Mouse (Mus musculus): ENCODE measurements at regions not wholly inside any gene's neighbourhood (a gene's known extent, or its start where the extent isn't known, plus 50 kb on each side); places are given as distances from the start of the nearest gene placed in this dataset.
A peak's percentile ranks its signal among the peaks of the same experiment; 100 is the strongest.

DNA sequence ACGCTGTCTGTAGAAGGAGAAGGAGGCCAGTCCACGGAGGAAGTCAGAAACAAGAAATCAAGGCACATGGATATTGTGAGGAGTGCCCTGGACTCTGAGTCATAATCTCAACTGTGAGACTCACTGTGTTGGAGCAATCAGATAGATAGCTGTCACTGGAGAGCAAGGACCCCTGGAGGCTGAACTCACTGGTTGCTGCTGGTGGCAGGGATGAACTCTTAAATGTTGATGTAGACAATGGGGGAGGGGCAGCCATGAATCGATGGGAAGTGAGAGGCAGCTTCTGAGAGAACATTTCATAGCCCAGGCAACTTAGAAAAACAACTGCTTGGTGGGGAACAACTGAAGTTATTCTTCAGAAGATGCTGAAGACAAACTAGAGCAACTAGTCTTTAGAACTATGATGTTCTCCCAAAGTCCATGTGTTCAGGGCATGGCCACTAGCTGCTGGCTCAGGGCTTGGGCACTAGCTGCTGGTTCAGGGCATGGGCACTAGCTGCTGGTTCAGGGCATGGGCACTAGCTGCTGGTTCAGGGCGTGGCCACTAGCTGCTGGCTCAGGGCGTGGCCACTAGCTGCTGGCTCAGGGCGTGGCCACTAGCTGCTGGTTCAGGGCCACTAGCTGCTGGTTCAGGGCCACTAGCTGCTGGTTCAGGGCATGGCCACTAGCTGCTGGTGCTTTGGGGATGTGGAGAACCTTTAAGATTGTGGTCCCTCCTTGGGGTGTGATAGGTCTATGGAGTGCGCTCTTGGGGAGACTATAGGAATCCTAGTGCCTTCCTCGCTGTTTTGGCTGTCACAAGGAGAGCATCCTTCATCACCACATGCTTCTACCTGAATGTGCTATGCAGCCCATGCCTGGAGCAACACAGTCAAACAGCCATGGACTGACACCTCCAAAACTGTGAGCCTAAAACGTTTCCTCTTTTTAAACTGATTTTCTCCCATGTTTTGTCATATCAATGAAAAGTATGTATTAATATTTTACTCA is 905.7 kb upstream of the Car8 start:
- no peaks in the 10 kb centered on the region for H3K9me3 ChIP-seq
- no peak overlapping the region for H3K4me3 ChIP-seq
- H3K9ac ChIP-seq, result no peak overlapping the region
- H3K27me3 ChIP-seq, result no peaks in the 10 kb centered on the region
- no peak for ATAC-seq (ENCODE audit: low FRiP score, low read depth)
- H3K4me1 ChIP-seq (replicated peaks), result peaks cover 7% of the 10 kb centered on the region
- WGBS, result 87% methylated on average over 9 of the region's 9 CpGs
- H3K36me3 ChIP-seq, result no peaks in the 10 kb centered on the region
- H3K27ac ChIP-seq (replicated peaks), result no peak overlapping the region
- H3K4me2 ChIP-seq, result no peak overlapping the region

DNA sequence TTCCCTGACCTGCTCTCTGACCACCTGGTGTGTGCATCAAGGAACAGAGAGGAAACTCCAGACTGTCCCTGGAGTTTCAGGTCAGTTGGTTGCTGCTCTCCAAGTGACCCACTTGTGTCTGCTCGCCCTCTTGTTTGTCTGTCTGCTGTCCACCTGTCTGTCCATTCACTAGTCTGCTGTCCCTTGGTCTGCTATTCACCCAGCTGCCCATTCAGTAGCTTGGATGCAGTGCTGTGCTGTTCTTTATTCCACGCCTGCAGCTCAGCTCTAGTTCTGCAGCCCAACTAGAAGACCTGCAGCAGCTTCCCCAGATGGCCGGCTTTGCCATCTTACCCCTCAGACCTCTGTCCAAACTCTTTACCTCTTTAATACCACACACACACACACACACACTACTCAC is 904.2 kb upstream of the Car8 start:
- H3K4me3 ChIP-seq, result no peak overlapping the region
- H3K9me3 ChIP-seq, result no peaks in the 10 kb centered on the region
- no peaks in the 10 kb centered on the region for H3K36me3 ChIP-seq
- no peak overlapping the region for H3K27ac ChIP-seq (replicated peaks)
- ATAC-seq (ENCODE audit: low FRiP score, low read depth), result no peak
- no peak overlapping the region for H3K9ac ChIP-seq
- no peaks in the 10 kb centered on the region for H3K27me3 ChIP-seq
- H3K4me2 ChIP-seq, result no peak overlapping the region
- peaks cover 7% of the 10 kb centered on the region for H3K4me1 ChIP-seq (replicated peaks)
- WGBS, result 92% methylated on average over 3 of the region's 3 CpGs

DNA sequence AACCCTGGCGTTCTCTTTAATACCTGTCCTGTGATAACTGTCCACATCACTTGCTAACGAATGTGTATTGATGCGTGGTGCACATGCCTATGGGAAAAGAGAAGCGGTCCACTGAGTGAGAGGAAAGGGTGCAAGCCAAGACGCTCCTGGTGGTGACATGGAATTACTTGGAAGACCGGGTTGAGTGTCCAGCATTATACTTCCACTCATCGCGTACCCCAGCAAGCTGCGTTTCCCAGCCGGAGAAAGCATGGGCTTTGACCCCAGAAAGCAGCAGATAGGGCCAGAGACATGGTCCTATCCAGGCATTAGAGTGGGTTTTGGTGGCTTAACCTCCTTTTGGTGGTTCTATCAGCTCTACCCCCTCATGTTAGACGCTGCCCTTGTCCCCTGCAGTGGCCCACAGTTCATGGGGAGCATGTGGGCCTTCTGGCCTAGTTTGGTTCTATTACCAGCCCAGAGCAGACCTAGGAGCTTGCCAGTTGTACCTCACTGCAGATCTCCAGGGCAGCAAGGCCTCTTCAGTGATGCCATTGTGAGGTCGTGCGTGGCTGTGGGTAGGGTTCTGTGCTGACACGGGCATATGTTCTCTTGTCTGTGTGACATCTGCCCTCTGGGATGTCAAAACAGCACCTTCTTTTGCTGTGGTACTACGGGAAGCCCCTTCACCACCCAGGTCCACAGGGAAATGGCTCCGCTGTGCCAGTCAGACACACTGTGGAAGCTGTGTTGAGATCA is 903.3 kb upstream of the Car8 start:
- ATAC-seq (ENCODE audit: low FRiP score, low read depth), result no peak
- no peak overlapping the region for H3K9ac ChIP-seq
- H3K4me1 ChIP-seq (replicated peaks), result 0 out of 2 replicates have a peak, but pooled peaks cover under 1% of the 10 kb centered on the region
- 86% methylated on average over 16 of the region's 16 CpGs for WGBS
- H3K9me3 ChIP-seq, result no peaks in the 10 kb centered on the region
- no peaks in the 10 kb centered on the region for H3K27me3 ChIP-seq
- H3K27ac ChIP-seq (replicated peaks), result no peak overlapping the region
- no peak overlapping the region for H3K4me2 ChIP-seq
- H3K4me3 ChIP-seq, result no peak overlapping the region
- no peaks in the 10 kb centered on the region for H3K36me3 ChIP-seq

DNA sequence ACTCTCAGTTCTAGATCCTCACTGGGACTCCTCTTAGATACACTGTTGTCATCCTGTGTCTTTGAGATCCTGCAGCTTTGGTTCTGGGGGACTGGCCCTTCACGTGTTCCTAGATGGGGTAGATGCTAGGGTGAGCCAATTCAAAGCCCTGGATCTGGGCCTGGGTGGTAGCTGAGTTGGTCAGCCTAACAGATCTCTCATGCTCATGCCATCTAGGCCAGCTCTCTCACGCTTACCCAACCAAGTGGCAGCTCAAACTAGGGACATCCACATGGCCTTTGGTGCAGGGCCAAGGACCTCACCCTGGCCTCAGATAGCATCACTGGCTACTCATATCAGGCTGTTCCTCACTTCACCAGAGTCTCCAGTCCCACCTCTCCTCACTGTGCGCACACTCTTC is 901.9 kb upstream of the Car8 start:
- no peak overlapping the region for H3K4me3 ChIP-seq
- H3K4me2 ChIP-seq, result no peak overlapping the region
- no peaks in the 10 kb centered on the region for H3K36me3 ChIP-seq
- no peak overlapping the region for H3K9ac ChIP-seq
- H3K27ac ChIP-seq (replicated peaks), result no peak overlapping the region
- WGBS, result 89% methylated on average over 3 of the region's 3 CpGs
- H3K27me3 ChIP-seq, result no peaks in the 10 kb centered on the region
- no peaks in the 10 kb centered on the region for H3K9me3 ChIP-seq
- ATAC-seq (ENCODE audit: low FRiP score, low read depth), result no peak
- peaks cover 13% of the 10 kb centered on the region for H3K4me1 ChIP-seq (replicated peaks)

DNA sequence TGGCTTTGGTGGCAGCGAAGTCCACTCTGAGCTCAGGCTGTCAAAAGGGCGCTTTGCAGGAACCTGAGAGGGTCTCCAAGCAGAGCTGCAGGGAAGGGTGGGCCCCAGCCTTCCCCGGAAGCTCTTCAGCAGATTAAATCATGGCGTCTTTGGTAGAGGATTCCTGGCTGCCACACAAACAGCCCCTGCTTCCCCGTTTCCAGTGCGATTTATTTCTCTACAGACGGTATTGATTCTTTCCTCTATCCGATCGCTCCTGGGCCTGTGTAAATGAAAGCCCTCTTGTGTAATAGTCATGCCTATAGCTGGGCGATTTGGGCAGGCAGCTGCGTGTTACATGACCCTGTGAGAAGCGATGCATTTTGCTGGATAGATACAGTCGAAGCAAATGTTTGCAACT is 897.8 kb upstream of the Car8 start:
- Histone ChIP-seq H3K27me3 (no peaks in the 10 kb centered on the region), H3K9ac (peak overlapping the region; percentile 17; the same call in 1 of the 2 replicates), H3K4me2 (peak overlapping the region; percentile 47), H3K27ac (replicated peaks) (peak overlapping the region; percentile 69), H3K9me3 (no peaks in the 10 kb centered on the region), H3K36me3 (no peaks in the 10 kb centered on the region), H3K4me3 (no peak overlapping the region), H3K4me1 (replicated peaks) (peaks cover 18% of the 10 kb centered on the region)
- no peak for ATAC-seq (ENCODE audit: low FRiP score, low read depth)
- 47% methylated on average over 13 of the region's 13 CpGs for WGBS

DNA sequence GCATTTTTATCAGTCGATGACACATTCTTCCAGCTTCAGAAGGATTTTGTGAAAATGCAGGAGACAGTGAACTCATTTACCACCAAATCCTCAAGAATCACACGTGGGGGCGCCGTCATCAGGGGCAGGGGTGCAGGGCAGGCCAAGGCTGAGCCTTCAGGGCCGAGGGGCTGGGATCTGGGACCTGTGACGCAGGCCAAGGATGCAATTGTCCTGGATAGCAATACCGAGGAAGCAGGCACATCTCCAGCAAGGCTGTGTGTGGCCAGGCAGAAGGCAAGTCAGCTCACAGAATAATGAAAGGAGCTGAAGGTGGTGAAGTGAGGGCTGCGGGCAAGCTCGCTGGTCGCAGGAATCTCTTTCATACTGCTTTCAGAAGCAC is 897.3 kb upstream of the Car8 start:
- WGBS, result 5% methylated on average over 10 of the region's 10 CpGs
- peaks cover 18% of the 10 kb centered on the region for H3K4me1 ChIP-seq (replicated peaks)
- H3K27ac ChIP-seq (replicated peaks), result peak overlapping the region; percentile 69
- peak; percentile 84 for ATAC-seq (ENCODE audit: low FRiP score, low read depth)
- H3K9me3 ChIP-seq, result no peaks in the 10 kb centered on the region
- peak overlapping the region; percentile 17 for H3K9ac ChIP-seq
- H3K27me3 ChIP-seq, result no peaks in the 10 kb centered on the region
- peak overlapping the region; percentile 47 for H3K4me2 ChIP-seq
- H3K4me3 ChIP-seq, result peak overlapping the region; percentile 19
- no peaks in the 10 kb centered on the region for H3K36me3 ChIP-seq

DNA sequence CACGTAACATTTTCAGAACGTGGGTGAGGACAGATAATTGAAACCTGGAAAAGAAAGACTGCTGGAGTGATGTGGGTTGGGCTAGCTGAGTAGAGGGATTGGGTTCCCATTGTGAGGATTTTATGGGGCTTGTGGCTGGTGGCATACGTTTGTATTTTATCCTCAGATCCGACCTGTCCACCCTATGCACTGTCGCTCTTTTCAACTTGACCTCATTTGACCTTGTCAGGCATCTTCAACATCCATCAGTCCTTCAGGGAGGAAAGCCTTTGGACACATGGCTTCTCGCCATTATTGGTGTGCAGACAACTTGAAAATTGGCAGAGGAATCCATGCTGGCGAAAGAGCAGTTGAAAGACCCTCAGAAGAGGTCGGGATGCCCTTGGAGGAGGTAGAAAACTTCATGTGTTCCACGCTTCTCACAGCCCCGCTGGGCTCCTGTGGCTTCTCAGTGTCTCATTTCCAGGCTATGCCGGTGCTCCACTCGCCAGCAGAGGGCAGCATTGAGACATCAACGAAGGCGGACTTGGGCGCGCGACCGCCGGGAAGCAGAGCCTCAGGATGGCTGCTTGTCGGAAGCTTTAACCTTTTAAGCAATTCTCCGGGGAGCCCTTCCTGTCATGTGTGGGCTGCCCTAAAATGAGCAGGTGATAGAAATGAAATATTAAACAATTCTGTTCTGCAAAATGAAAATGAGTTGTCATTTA is 896.8 kb upstream of the Car8 start:
- H3K27me3 ChIP-seq, result no peaks in the 10 kb centered on the region
- H3K27ac ChIP-seq (replicated peaks), result peak overlapping the region; percentile 69
- peak overlapping the region; percentile 17 for H3K9ac ChIP-seq
- peak overlapping the region; percentile 19 for H3K4me3 ChIP-seq
- peak; percentile 92 for ATAC-seq (ENCODE audit: low FRiP score, low read depth)
- no peaks in the 10 kb centered on the region for H3K36me3 ChIP-seq
- no peaks in the 10 kb centered on the region for H3K9me3 ChIP-seq
- 10% methylated on average over 21 of the region's 21 CpGs for WGBS
- peaks cover 18% of the 10 kb centered on the region for H3K4me1 ChIP-seq (replicated peaks)
- H3K4me2 ChIP-seq, result peak overlapping the region; percentile 47

DNA sequence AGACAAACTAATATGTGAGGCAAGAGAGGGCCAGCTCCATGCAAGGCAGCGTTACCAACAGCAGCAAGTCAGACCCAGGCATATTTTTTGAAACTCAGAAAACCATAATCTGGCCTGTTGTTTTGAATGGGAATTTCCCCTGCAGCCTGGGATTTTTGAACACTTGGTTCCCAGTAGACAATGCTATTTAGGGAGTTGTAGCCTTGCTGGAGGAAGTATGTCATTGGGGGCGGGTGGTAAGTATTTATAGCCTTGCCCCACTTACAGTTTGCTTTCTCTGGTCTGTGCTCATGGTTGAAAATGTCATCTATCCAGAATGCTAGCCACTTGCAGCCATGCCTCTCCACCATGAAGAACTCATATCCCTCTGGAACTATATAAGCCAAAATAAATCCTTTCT is 894.9 kb upstream of the Car8 start:
- no peak overlapping the region for H3K9ac ChIP-seq
- no peak overlapping the region for H3K4me3 ChIP-seq
- H3K27me3 ChIP-seq, result no peaks in the 10 kb centered on the region
- H3K27ac ChIP-seq (replicated peaks), result no peak overlapping the region
- no peaks in the 10 kb centered on the region for H3K36me3 ChIP-seq
- no peak for ATAC-seq (ENCODE audit: low FRiP score, low read depth)
- WGBS, result 84% methylated on average over 2 of the region's 2 CpGs
- peaks cover 18% of the 10 kb centered on the region for H3K4me1 ChIP-seq (replicated peaks)
- H3K9me3 ChIP-seq, result no peaks in the 10 kb centered on the region
- no peak overlapping the region for H3K4me2 ChIP-seq

DNA sequence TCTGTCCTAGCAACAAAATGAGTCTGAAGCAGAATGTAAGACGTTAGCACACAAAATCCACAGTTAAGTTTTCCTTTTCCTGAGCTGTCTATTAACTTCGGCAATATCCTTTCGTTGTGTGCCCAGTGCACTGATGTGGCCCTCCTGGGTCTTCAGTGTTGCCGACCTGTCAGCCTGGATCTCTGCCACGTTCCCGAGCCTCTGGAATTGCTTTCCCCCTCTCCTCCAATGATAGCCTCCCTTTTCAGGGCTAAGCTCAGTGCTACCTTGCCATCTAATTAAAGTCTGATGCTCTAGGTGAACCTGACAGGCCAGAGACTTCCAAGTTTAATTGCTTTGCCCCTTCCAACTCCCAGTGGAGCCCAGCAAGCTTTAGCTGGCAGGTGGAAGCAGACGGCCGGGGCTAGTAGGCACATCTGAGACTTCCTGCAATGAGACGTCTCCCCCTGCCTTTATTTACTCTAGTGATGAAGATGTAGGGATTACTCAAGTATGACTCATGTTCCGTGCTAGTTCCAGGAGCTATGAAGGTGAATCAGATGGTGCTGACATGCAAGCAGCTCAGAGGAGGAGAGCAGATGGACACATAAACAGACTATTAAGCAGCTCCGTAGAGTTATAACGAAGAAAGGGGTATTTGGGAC is 894.3 kb upstream of the Car8 start:
- Histone ChIP-seq H3K9ac (no peak overlapping the region), H3K27ac (replicated peaks) (no peak overlapping the region), H3K9me3 (no peaks in the 10 kb centered on the region), H3K4me1 (replicated peaks) (peaks cover 18% of the 10 kb centered on the region), H3K27me3 (no peaks in the 10 kb centered on the region), H3K36me3 (no peaks in the 10 kb centered on the region), H3K4me2 (no peak overlapping the region), H3K4me3 (no peak overlapping the region)
- WGBS, result 51% methylated on average over 12 of the region's 12 CpGs
- peak; percentile 16; the same call in 1 of the 2 replicates for ATAC-seq (ENCODE audit: low FRiP score, low read depth)

DNA sequence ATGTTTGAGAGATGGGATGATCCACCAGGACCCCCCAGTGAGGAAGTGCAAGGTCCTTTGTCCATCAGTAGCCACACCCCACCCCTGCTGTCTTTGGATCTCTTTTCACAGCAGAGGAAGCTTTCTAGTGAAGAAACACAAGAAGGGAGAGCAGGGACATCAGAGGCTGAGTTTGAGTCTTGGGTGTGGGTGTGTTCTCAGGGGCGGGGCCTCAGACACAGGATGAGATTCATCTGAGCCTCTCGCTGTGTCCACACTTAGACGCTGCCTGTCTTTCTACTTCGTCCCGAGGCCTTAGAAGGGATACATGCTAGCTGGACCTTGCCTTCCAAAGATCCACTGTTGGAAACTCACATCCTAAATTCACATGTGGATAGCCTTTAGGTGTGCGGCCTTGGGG is 893.5 kb upstream of the Car8 start:
- H3K9ac ChIP-seq, result no peak overlapping the region
- H3K4me3 ChIP-seq, result no peak overlapping the region
- no peaks in the 10 kb centered on the region for H3K27me3 ChIP-seq
- peaks cover 18% of the 10 kb centered on the region for H3K4me1 ChIP-seq (replicated peaks)
- WGBS, result 94% methylated on average over 6 of the region's 6 CpGs
- H3K27ac ChIP-seq (replicated peaks), result no peak overlapping the region
- no peak for ATAC-seq (ENCODE audit: low FRiP score, low read depth)
- H3K9me3 ChIP-seq, result no peaks in the 10 kb centered on the region
- H3K4me2 ChIP-seq, result no peak overlapping the region
- no peaks in the 10 kb centered on the region for H3K36me3 ChIP-seq

DNA sequence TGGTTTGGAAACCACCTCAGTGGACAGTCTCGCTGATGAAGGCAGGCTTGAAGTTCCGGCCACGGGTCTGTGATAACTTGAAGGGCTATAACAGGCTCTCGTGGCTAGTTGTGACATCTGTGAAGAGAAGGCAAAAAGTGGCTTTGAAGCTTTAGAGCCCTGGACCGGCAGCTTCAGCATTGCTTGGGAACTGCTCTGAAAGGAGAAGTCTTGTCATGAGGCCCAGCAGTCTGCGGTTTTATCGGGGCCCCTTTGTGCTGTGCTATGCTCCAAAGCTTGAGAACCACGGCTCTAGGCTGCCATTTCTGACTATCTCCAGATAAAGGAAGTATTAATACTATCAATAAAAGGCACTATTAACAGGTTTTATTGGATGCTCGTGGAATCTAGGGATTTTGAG is 892.8 kb upstream of the Car8 start:
- no peaks in the 10 kb centered on the region for H3K36me3 ChIP-seq
- no peaks in the 10 kb centered on the region for H3K9me3 ChIP-seq
- 84% methylated on average over 9 of the region's 9 CpGs for WGBS
- H3K4me3 ChIP-seq, result no peak overlapping the region
- H3K4me2 ChIP-seq, result no peak overlapping the region
- H3K4me1 ChIP-seq (replicated peaks), result peaks cover 13% of the 10 kb centered on the region
- H3K27me3 ChIP-seq, result no peaks in the 10 kb centered on the region
- ATAC-seq (ENCODE audit: low FRiP score, low read depth), result no peak
- H3K27ac ChIP-seq (replicated peaks), result no peak overlapping the region
- H3K9ac ChIP-seq, result no peak overlapping the region

Measured in hindbrain, embryonic 15.5 days (tissue).